Mouse (Mus musculus) inflammation-experienced regulatory T-cells (primary cell): ENCODE measurements around the gene 2010300C02Rik. TPM values are rescaled to one million over a fixed set of nuclear protein-coding genes. Genes with fewer than 3 reads are reported as not detected.

Experiments used
- polyA plus RNA-seq, 2 experiments: library from polyadenylated mRNA; unstranded; fragments of 100-300 nt; shearing (Covaris generic); gene quantifications; one replicate each; pipeline ENCODE4 v1.2.1; 2017

The 2010300C02Rik gene
- under 1 TPM; 0.78 to 0.93 TPM for polyA plus RNA-seq

DNA sequence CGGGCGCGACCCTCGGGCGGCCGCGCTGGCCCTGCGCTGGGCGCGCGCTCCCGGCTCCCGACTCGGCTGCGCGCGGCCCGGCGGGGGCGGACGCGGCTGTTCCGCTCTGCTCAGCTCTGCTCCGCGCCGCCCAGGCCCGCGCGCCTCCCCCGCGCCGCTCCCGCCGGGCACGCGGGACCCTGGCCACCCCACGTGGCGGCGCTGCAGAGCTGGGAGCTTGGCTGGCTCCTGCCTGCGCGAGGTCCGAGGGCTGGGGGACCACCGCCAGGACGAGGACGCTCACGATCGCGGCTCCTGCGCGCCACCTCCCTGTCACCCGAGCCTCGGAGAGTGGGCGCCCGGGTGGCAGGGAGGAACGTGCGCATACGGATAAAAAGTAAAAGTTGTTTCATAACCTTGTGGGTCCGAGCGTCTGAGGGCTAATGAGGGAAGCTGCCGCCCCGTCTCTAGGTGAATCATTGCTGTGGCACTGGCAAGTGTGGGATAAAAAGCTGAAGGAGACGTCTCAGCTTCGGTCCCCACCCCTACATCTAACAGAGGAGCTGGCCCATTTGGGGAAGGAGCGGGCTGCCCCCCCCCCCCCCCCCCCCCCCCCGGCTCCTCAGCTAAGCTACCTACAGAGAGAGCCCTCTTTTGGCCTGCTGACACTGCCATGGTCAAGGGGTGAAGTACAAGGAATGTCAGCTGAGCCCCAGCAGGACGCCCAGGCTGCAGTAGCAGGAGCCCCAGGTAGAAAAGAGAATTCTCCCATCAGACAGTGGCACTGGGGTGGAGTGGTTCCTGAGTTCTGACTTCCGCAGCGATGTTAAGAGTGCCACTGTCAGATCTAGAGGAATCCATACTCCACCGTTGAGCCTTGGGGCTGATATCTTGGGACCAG is at the start of gene 2010300C02Rik:
Gene 2010300C02Rik (minus strand): TSS at position 325 of the 880 bp plus-strand sequence.

Other genes with a start within 250 kb of the 2010300C02Rik start
- gene Mgat4a, start 179.1 kb downstream of the 2010300C02Rik start, polyA plus RNA-seq: 10 to 100 TPM in 1 of 2 experiments, 1 to 10 TPM in 1; 9.5 to 18.4 TPM
- 1 to 10 TPM; 2.4 to 2.7 TPM for gene Tsga10, start 146.3 kb upstream of the 2010300C02Rik start, polyA plus RNA-seq
- 1 to 10 TPM; 7.2 to 8.1 TPM for gene Lipt1, start 151.7 kb upstream of the 2010300C02Rik start, polyA plus RNA-seq
- gene Mitd1, start 170.3 kb upstream of the 2010300C02Rik start, polyA plus RNA-seq: 10 to 100 TPM; 85.9 to 94.0 TPM
- gene Mrpl30, start 170.4 kb upstream of the 2010300C02Rik start, polyA plus RNA-seq: 100 to 1,000 TPM; 147 TPM
- gene Lyg2, start 196.4 kb upstream of the 2010300C02Rik start, polyA plus RNA-seq: not detected
- gene Lyg1, start 237.7 kb upstream of the 2010300C02Rik start, polyA plus RNA-seq: not detected